Mouse (Mus musculus): ENCODE data around the gene Hmcn2. TPM values are rescaled to one million over a fixed set of nuclear protein-coding genes. Genes with fewer than 3 reads are reported as not detected.

The Hmcn2 gene
- polyA plus RNA-seq, 1 experiment from 2014 or later = 0.49 TPM

GRCm38 (mm10) chr2:31282880-31283279 is 31.3 kb upstream of the Hmcn2 start:
- Histone ChIP-seq H3K9me3 (replicated peaks) (no peaks in the 10 kb centered on the region), H3K27ac (ENCODE audit: poor library complexity, severe bottlenecking) (no peak overlapping the region), H3K4me3 (no peak overlapping the region), H3K27me3 (replicated peaks) (no peaks in the 10 kb centered on the region), H3K4me1 (replicated peaks) (peaks cover 6% of the 10 kb centered on the region; the same call in 1 of the 2 replicates), H3K4me2 (no peak overlapping the region), H3K36me3 (peaks cover 79% of the 10 kb centered on the region), H3K9ac (no peak overlapping the region)
- WGBS = 95% methylated on average over 12 of the region's 12 CpGs
- ATAC-seq (ENCODE audit: insufficient number of reproducible peaks, low FRiP score) = no peak

- WGBS = 82% methylated on average over 5 of the region's 5 CpGs
- Histone ChIP-seq H3K36me3 (peaks cover 93% of the 10 kb centered on the region), H3K27ac (ENCODE audit: poor library complexity, severe bottlenecking) (no peak overlapping the region), H3K9ac (no peak overlapping the region), H3K9me3 (replicated peaks) (no peaks in the 10 kb centered on the region), H3K4me2 (no peak overlapping the region), H3K27me3 (replicated peaks) (no peaks in the 10 kb centered on the region), H3K4me3 (no peak overlapping the region), H3K4me1 (replicated peaks) (no peaks in the 10 kb centered on the region)
- ATAC-seq (ENCODE audit: insufficient number of reproducible peaks, low FRiP score) = no peak
Measured at GRCm38 (mm10) chr2:31284531-31284930, 29.7 kb upstream of the Hmcn2 start.

- Histone ChIP-seq H3K27ac (ENCODE audit: poor library complexity, severe bottlenecking) (no peak overlapping the region), H3K4me3 (no peak overlapping the region), H3K9me3 (replicated peaks) (no peaks in the 10 kb centered on the region), H3K4me2 (no peak overlapping the region), H3K27me3 (replicated peaks) (no peaks in the 10 kb centered on the region), H3K36me3 (peaks cover 58% of the 10 kb centered on the region), H3K9ac (no peak overlapping the region), H3K4me1 (replicated peaks) (peaks cover 7% of the 10 kb centered on the region; the same call in 1 of the 2 replicates)
- no peak for ATAC-seq (ENCODE audit: insufficient number of reproducible peaks, low FRiP score)
- WGBS = 12% methylated on average over 6 of the region's 6 CpGs
Measured at GRCm38 (mm10) chr2:31291421-31291820, 22.8 kb upstream of the Hmcn2 start.

DNA sequence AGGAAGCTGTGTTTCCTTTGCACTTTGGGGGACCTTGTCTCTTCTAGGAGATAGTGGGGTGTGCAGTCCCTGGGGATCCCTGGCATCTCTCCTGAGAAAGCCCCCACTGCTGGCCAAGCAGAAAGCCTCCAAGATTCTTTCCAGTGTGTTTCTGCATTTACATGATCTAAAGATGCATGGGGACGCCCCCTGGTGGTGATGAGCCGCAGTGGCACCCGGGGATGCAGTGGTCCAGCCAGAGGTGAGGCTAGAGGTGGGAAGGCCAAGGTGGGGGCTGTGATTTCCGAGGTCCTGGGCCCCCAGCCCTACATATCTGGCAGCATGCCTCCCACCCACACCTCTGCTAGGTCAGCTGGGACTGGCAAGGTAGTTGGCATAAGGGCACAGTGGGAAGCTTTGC is 19.2 kb upstream of the Hmcn2 start:
- Histone ChIP-seq H3K9ac (no peak overlapping the region), H3K4me1 (replicated peaks) (peaks cover 16% of the 10 kb centered on the region; the same call in 1 of the 2 replicates), H3K27me3 (replicated peaks) (no peaks in the 10 kb centered on the region), H3K4me3 (no peak overlapping the region), H3K36me3 (peaks cover 25% of the 10 kb centered on the region), H3K27ac (ENCODE audit: poor library complexity, severe bottlenecking) (no peak overlapping the region), H3K9me3 (replicated peaks) (no peaks in the 10 kb centered on the region), H3K4me2 (no peak overlapping the region)
- 4% methylated on average over 4 of the region's 4 CpGs for WGBS
- ATAC-seq (ENCODE audit: insufficient number of reproducible peaks, low FRiP score) = no peak

GRCm38 (mm10) chr2:31296395-31296794 is 17.8 kb upstream of the Hmcn2 start:
- Histone ChIP-seq H3K9ac (no peak overlapping the region), H3K36me3 (peaks cover 19% of the 10 kb centered on the region), H3K4me3 (no peak overlapping the region), H3K27ac (ENCODE audit: poor library complexity, severe bottlenecking) (no peak overlapping the region), H3K4me2 (no peak overlapping the region), H3K9me3 (replicated peaks) (no peaks in the 10 kb centered on the region), H3K4me1 (replicated peaks) (peaks cover 16% of the 10 kb centered on the region; the same call in 1 of the 2 replicates), H3K27me3 (replicated peaks) (no peaks in the 10 kb centered on the region)
- WGBS = 74% methylated on average over 6 of the region's 6 CpGs
- ATAC-seq (ENCODE audit: insufficient number of reproducible peaks, low FRiP score) = no peak

DNA sequence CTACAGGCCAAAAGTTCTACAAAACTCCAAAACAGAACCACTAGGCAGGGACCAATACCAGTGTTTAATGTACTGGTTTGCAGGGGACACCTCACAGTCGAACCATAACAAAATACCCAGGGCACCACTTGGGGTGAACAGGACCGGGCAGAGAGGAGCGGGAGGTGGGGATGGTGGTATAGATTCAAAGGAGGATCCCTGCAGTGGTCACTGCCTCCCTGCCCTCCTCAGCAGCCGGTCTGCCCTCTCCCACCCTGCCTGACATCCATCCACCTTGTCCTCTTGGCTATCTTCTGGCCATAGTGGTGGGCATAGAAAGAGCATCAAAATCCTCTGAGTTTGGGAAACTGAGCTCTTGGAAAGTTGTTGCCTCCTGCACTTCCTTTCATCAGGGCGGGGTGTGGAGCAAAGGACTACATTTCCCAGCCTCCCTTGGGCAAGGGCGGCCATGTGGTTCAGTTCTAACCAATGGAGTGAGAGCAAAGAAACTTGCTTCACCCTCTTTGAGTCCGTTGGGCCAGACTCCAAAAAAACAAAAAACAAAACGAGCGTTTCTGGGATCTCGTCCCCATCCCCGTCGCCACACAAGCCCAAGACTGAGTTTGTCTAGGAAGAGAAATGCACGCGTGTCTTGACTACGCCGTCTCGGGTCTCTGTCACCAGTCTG is 16.5 kb upstream of the Hmcn2 start:
- peaks cover 11% of the 10 kb centered on the region for H3K36me3 ChIP-seq
- H3K4me3 ChIP-seq = peak overlapping the region; percentile 51
- H3K27ac ChIP-seq (ENCODE audit: poor library complexity, severe bottlenecking) = no peak overlapping the region
- peak overlapping the region; percentile 66 for H3K4me2 ChIP-seq
- 0 out of 2 replicates have a peak overlapping the region, but pooled peaks have one; percentile 56 for H3K9ac ChIP-seq
- peak; percentile 82 for ATAC-seq (ENCODE audit: insufficient number of reproducible peaks, low FRiP score)
- peaks cover 16% of the 10 kb centered on the region; the same call in 1 of the 2 replicates for H3K4me1 ChIP-seq (replicated peaks)
- no peaks in the 10 kb centered on the region for H3K9me3 ChIP-seq (replicated peaks)
- H3K27me3 ChIP-seq (replicated peaks) = no peaks in the 10 kb centered on the region
- WGBS = 4% methylated on average over 17 of the region's 17 CpGs

- Histone ChIP-seq H3K9ac (no peak overlapping the region), H3K4me3 (0 out of 2 replicates have a peak overlapping the region, but pooled peaks have one; percentile 51), H3K4me1 (replicated peaks) (peaks cover 16% of the 10 kb centered on the region; the same call in 1 of the 2 replicates), H3K9me3 (replicated peaks) (no peaks in the 10 kb centered on the region), H3K27me3 (replicated peaks) (no peaks in the 10 kb centered on the region), H3K27ac (ENCODE audit: poor library complexity, severe bottlenecking) (no peak overlapping the region), H3K4me2 (peak overlapping the region; percentile 66), H3K36me3 (peaks cover 2% of the 10 kb centered on the region)
- 26% methylated on average over 4 of the region's 4 CpGs for WGBS
- ATAC-seq (ENCODE audit: insufficient number of reproducible peaks, low FRiP score) = no peak
Measured at GRCm38 (mm10) chr2:31298814-31299213, 15.4 kb upstream of the Hmcn2 start.

DNA sequence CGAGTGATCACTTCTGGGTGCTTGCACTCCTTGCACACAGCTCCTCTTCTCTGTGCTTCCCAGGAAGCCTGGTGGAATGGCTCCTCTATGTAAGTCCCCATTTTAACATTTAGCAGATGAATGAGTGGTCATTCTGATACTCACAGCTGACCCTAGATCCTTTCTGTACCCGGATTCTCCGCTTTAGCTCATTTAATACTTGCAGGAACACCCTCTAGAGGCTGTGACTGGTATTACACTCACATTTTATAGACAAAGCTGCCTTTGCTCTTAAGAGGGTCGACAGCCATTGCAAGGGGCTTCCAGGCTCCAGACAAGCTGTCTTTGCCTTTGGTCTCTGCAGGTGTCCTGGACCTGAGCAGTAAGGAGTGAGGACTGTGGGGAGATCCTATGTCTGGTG is 14.9 kb upstream of the Hmcn2 start:
- no peak overlapping the region for H3K9ac ChIP-seq
- H3K27ac ChIP-seq (ENCODE audit: poor library complexity, severe bottlenecking) = no peak overlapping the region
- no peaks in the 10 kb centered on the region for H3K36me3 ChIP-seq
- H3K4me3 ChIP-seq = no peak overlapping the region
- H3K9me3 ChIP-seq (replicated peaks) = no peaks in the 10 kb centered on the region
- WGBS = 29% methylated on average over 4 of the region's 4 CpGs
- H3K27me3 ChIP-seq (replicated peaks) = no peaks in the 10 kb centered on the region
- no peak for ATAC-seq (ENCODE audit: insufficient number of reproducible peaks, low FRiP score)
- peak overlapping the region; percentile 66; the same call in 1 of the 2 replicates for H3K4me2 ChIP-seq
- peaks cover 16% of the 10 kb centered on the region; the same call in 1 of the 2 replicates for H3K4me1 ChIP-seq (replicated peaks)

- Histone ChIP-seq H3K4me2 (no peak overlapping the region), H3K27me3 (replicated peaks) (no peaks in the 10 kb centered on the region), H3K36me3 (no peaks in the 10 kb centered on the region), H3K9me3 (replicated peaks) (no peaks in the 10 kb centered on the region), H3K27ac (ENCODE audit: poor library complexity, severe bottlenecking) (no peak overlapping the region), H3K9ac (no peak overlapping the region), H3K4me1 (replicated peaks) (peaks cover 10% of the 10 kb centered on the region; the same call in 1 of the 2 replicates), H3K4me3 (no peak overlapping the region)
- ATAC-seq (ENCODE audit: insufficient number of reproducible peaks, low FRiP score) = no peak
- WGBS = 68% methylated on average over 10 of the region's 10 CpGs
Measured at GRCm38 (mm10) chr2:31299996-31300395, 14.2 kb upstream of the Hmcn2 start.

GRCm38 (mm10) chr2:31303177-31303576 is 11.0 kb upstream of the Hmcn2 start:
- H3K27ac ChIP-seq (ENCODE audit: poor library complexity, severe bottlenecking) = no peak overlapping the region
- H3K4me3 ChIP-seq = no peak overlapping the region
- WGBS = 68% methylated on average over 9 of the region's 9 CpGs
- no peaks in the 10 kb centered on the region for H3K36me3 ChIP-seq
- H3K9ac ChIP-seq = no peak overlapping the region
- peaks cover 10% of the 10 kb centered on the region; the same call in 1 of the 2 replicates for H3K4me1 ChIP-seq (replicated peaks)
- 0 out of 2 replicates have a peak, but pooled peaks cover under 1% of the 10 kb centered on the region for H3K9me3 ChIP-seq (replicated peaks)
- H3K4me2 ChIP-seq = no peak overlapping the region
- H3K27me3 ChIP-seq (replicated peaks) = no peaks in the 10 kb centered on the region; the same call in 1 of the 2 replicates
- ATAC-seq (ENCODE audit: insufficient number of reproducible peaks, low FRiP score) = no peak

DNA sequence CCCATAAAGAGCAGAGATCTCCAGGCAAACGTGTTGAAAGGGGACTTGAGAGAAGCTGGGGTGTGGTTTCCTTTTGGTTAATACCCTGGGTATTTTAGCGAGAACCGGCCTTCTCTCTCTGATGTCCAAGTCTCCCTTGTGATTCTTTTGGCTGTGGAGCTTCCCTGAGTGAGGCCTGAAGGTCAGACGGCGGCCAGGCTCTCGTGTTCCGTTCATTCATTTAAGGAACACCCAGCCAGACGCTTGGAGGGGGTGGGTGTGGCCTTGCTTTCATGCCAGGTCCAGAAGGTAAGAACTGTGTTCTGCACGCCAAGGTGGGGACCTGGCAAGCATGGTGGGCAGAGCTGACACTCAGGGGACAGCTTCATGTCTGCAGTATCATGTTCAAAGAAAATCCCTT is 10.0 kb upstream of the Hmcn2 start:
- H3K9ac ChIP-seq = no peak overlapping the region
- 70% methylated on average over 9 of the region's 9 CpGs for WGBS
- H3K4me3 ChIP-seq = no peak overlapping the region
- H3K27me3 ChIP-seq (replicated peaks) = peaks cover 3% of the 10 kb centered on the region; the same call in 1 of the 2 replicates
- H3K4me1 ChIP-seq (replicated peaks) = 0 out of 2 replicates have a peak, but pooled peaks cover under 1% of the 10 kb centered on the region
- H3K4me2 ChIP-seq = no peak overlapping the region
- H3K27ac ChIP-seq (ENCODE audit: poor library complexity, severe bottlenecking) = no peak overlapping the region
- no peaks in the 10 kb centered on the region for H3K36me3 ChIP-seq
- 0 out of 2 replicates have a peak, but pooled peaks cover 2% of the 10 kb centered on the region for H3K9me3 ChIP-seq (replicated peaks)
- no peak for ATAC-seq (ENCODE audit: insufficient number of reproducible peaks, low FRiP score)
